Mouse (Mus musculus): ENCODE measurements around the gene Isca1. TPM values are rescaled to one million over a fixed set of nuclear protein-coding genes. Genes with fewer than 3 reads are reported as not detected.
A peak's percentile ranks its signal among the peaks of the same experiment; 100 is the strongest.

Gene Isca1
- 168 and 171 TPM in 2 replicates for polyA plus RNA-seq (2014; fragmentation: Nextera tagmentation; extraction: Ambion mirVana)

DNA sequence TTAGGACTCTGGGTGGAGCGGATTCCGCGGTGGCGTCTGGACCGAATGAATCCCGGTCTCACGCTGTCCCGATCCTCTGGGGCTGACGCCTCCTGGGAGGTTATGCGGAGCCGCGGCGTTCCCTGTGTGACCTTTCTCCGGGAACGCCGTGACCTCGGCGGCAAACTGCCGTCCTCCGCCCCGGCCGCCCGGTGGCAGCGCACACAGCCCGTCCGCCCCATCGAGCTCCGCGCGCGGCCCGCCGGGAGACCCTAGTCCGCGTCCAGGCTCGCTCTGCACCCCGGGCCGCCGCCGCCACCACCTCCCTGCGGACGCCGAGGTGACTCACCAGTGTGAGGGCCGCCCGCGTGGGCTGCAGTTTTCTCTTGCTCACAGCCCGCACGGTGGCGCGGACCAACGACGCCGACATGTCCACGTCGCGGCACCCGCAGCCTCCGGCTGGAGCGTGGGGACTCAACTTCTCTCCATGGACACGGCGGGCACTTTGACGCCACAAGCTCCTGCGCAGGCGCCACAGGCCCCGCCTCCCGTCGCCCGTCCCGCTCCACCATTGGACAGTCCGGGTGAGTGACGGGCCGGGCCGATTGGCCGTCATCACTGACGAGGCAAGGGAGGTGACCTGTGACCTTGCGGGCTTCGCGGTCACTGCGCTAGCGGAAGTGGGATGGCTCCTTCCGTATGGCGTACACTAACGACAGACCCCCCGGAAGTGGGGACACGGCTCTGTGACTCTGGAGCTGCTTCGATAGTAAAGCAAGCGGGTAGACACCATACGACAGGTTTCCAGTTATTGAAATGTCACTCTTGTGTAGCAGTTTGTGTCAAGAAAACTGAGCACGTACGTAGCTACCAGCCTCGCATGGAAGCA, at the start of gene Isca1:
Gene Isca1, minus strand, starts transcription at position 515 of the 868 bp plus-strand sequence.
- H3K27ac ChIP-seq (ENCODE audit: low read depth, low read length): peak within 1 kb of the TSS; percentile 100
- WGBS (ENCODE audit: insufficient replicate concordance): under 1% methylated on average over 88 of the region's 91 CpGs
- peak within 1 kb of the TSS; percentile 95 for H3K9ac ChIP-seq (ENCODE audit: low read depth, low read length)
- no peaks in the 10 kb centered on the region for H3K9me3 ChIP-seq (replicated peaks; ENCODE audit: control insufficient read depth, low read length)
- H3K4me3 ChIP-seq (ENCODE audit: low read depth, low read length): peak within 1 kb of the TSS; percentile 86
- peak; percentile 97 for ATAC-seq (replicated peaks; ENCODE audit: insufficient number of reproducible peaks, low FRiP score, low TSS enrichment)
- no peaks in the 10 kb centered on the region for H3K27me3 ChIP-seq (ENCODE audit: control insufficient read depth, insufficient read depth, low read length)
- peaks cover 39% of the 10 kb centered on the region for H3K4me1 ChIP-seq (ENCODE audit: control insufficient read depth, insufficient read depth, low read length)
- H3K4me2 ChIP-seq: peak within 1 kb of the TSS; percentile 80
- no peaks in the 10 kb centered on the region for H3K36me3 ChIP-seq (ENCODE audit: control insufficient read depth, insufficient read depth, low read length)

- Histone ChIP-seq H3K9ac (ENCODE audit: low read depth, low read length) (no peak overlapping the region), H3K36me3 (ENCODE audit: control insufficient read depth, insufficient read depth, low read length) (peaks cover 8% of the 10 kb centered on the region), H3K9me3 (replicated peaks; ENCODE audit: control insufficient read depth, low read length) (no peaks in the 10 kb centered on the region), H3K4me2 (no peak overlapping the region), H3K4me1 (ENCODE audit: control insufficient read depth, insufficient read depth, low read length) (peaks cover 20% of the 10 kb centered on the region), H3K27me3 (ENCODE audit: control insufficient read depth, insufficient read depth, low read length) (no peaks in the 10 kb centered on the region), H3K27ac (ENCODE audit: low read depth, low read length) (no peak overlapping the region), H3K4me3 (ENCODE audit: low read depth, low read length) (no peak overlapping the region)
- ATAC-seq (replicated peaks; ENCODE audit: insufficient number of reproducible peaks, low FRiP score, low TSS enrichment): no peak
- 87% methylated on average over 4 of the region's 4 CpGs for WGBS (ENCODE audit: insufficient replicate concordance)
Observed at GRCm38 (mm10) chr13:59817352-59817751, 47.7 kb upstream of the Isca1 start.

- H3K4me1 ChIP-seq (ENCODE audit: control insufficient read depth, insufficient read depth, low read length): peaks cover 6% of the 10 kb centered on the region; the same call in 1 of the 2 replicates
- 34% methylated on average over 6 of the region's 6 CpGs for WGBS (ENCODE audit: insufficient replicate concordance)
- H3K4me2 ChIP-seq: no peak overlapping the region
- peak overlapping the region; percentile 60 for H3K27ac ChIP-seq (ENCODE audit: low read depth, low read length)
- peaks cover 29% of the 10 kb centered on the region for H3K36me3 ChIP-seq (ENCODE audit: control insufficient read depth, insufficient read depth, low read length)
- H3K9me3 ChIP-seq (replicated peaks; ENCODE audit: control insufficient read depth, low read length): no peaks in the 10 kb centered on the region
- no peak overlapping the region for H3K9ac ChIP-seq (ENCODE audit: low read depth, low read length)
- no peaks in the 10 kb centered on the region for H3K27me3 ChIP-seq (ENCODE audit: control insufficient read depth, insufficient read depth, low read length)
- no peak overlapping the region for H3K4me3 ChIP-seq (ENCODE audit: low read depth, low read length)
- peak; percentile 96 for ATAC-seq (replicated peaks; ENCODE audit: insufficient number of reproducible peaks, low FRiP score, low TSS enrichment)
Observed at GRCm38 (mm10) chr13:59814109-59814591, 44.5 kb upstream of the Isca1 start.

- H3K27ac ChIP-seq (ENCODE audit: low read depth, low read length): no peak overlapping the region
- no peak overlapping the region for H3K4me3 ChIP-seq (ENCODE audit: low read depth, low read length)
- no peak for ATAC-seq (replicated peaks; ENCODE audit: insufficient number of reproducible peaks, low FRiP score, low TSS enrichment)
- no peaks in the 10 kb centered on the region for H3K9me3 ChIP-seq (replicated peaks; ENCODE audit: control insufficient read depth, low read length)
- no peak overlapping the region for H3K9ac ChIP-seq (ENCODE audit: low read depth, low read length)
- no peak overlapping the region for H3K4me2 ChIP-seq
- H3K4me1 ChIP-seq (ENCODE audit: control insufficient read depth, insufficient read depth, low read length): peaks cover 6% of the 10 kb centered on the region; the same call in 1 of the 2 replicates
- H3K27me3 ChIP-seq (ENCODE audit: control insufficient read depth, insufficient read depth, low read length): no peaks in the 10 kb centered on the region
- WGBS (ENCODE audit: insufficient replicate concordance): 93% methylated on average over 3 of the region's 3 CpGs
- peaks cover 34% of the 10 kb centered on the region for H3K36me3 ChIP-seq (ENCODE audit: control insufficient read depth, insufficient read depth, low read length)
Observed at GRCm38 (mm10) chr13:59811581-59811980, 42.0 kb upstream of the Isca1 start.

GRCm38 (mm10) chr13:59801000-59801399, 31.4 kb upstream of the Isca1 start:
- no peak overlapping the region for H3K4me3 ChIP-seq (ENCODE audit: low read depth, low read length)

GRCm38 (mm10) chr13:59800077-59800476, 30.5 kb upstream of the Isca1 start:
- no peaks in the 10 kb centered on the region for H3K4me1 ChIP-seq (ENCODE audit: control insufficient read depth, insufficient read depth, low read length)
- peaks cover 57% of the 10 kb centered on the region for H3K36me3 ChIP-seq (ENCODE audit: control insufficient read depth, insufficient read depth, low read length)
- 78% methylated on average over 2 of the region's 2 CpGs for WGBS (ENCODE audit: insufficient replicate concordance)
- H3K27me3 ChIP-seq (ENCODE audit: control insufficient read depth, insufficient read depth, low read length): no peaks in the 10 kb centered on the region
- H3K4me3 ChIP-seq (ENCODE audit: low read depth, low read length): no peak overlapping the region
- H3K4me2 ChIP-seq: no peak overlapping the region
- no peak for ATAC-seq (replicated peaks; ENCODE audit: insufficient number of reproducible peaks, low FRiP score, low TSS enrichment)
- H3K9ac ChIP-seq (ENCODE audit: low read depth, low read length): no peak overlapping the region
- H3K9me3 ChIP-seq (replicated peaks; ENCODE audit: control insufficient read depth, low read length): no peaks in the 10 kb centered on the region
- H3K27ac ChIP-seq (ENCODE audit: low read depth, low read length): no peak overlapping the region

More at GRCm38 (mm10) chr13:59801000-59801399, 31.4 kb upstream of the Isca1 start:
- no peak for ATAC-seq (replicated peaks; ENCODE audit: insufficient number of reproducible peaks, low FRiP score, low TSS enrichment)
- Histone ChIP-seq H3K27ac (ENCODE audit: low read depth, low read length) (no peak overlapping the region), H3K36me3 (ENCODE audit: control insufficient read depth, insufficient read depth, low read length) (peaks cover 63% of the 10 kb centered on the region), H3K4me2 (no peak overlapping the region), H3K9me3 (replicated peaks; ENCODE audit: control insufficient read depth, low read length) (no peaks in the 10 kb centered on the region), H3K4me1 (ENCODE audit: control insufficient read depth, insufficient read depth, low read length) (no peaks in the 10 kb centered on the region), H3K9ac (ENCODE audit: low read depth, low read length) (no peak overlapping the region), H3K27me3 (ENCODE audit: control insufficient read depth, insufficient read depth, low read length) (no peaks in the 10 kb centered on the region)
- 72% methylated on average over 6 of the region's 6 CpGs for WGBS (ENCODE audit: insufficient replicate concordance)

DNA sequence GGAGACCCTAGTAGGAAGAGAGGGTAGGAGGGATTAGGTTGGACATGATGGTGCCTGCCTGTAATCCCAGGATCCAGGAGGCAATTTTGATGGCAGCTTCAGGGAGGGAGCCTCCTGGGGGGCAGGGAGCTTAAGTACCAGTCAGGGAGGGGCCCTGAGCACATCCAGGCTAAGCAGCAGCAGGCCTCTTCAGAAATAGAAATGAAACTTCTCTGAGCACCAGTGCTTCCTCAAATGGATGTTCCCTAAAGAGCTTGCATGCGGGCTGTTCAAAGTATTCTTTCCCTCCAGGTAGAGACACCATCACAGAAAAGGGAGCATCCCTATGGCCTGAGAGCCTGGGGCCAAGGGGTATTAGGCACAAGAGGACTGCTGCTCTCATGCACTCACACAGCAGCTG, 28.7 kb upstream of the Isca1 start:
- 100% methylated on average over 1 of the region's 1 CpGs for WGBS (ENCODE audit: insufficient replicate concordance)
- ATAC-seq (replicated peaks; ENCODE audit: insufficient number of reproducible peaks, low FRiP score, low TSS enrichment): no peak

GRCm38 (mm10) chr13:59796466-59796848, 26.8 kb upstream of the Isca1 start:
- Histone ChIP-seq H3K27me3 (ENCODE audit: control insufficient read depth, insufficient read depth, low read length) (no peaks in the 10 kb centered on the region), H3K4me1 (ENCODE audit: control insufficient read depth, insufficient read depth, low read length) (no peaks in the 10 kb centered on the region), H3K4me3 (ENCODE audit: low read depth, low read length) (no peak overlapping the region), H3K4me2 (no peak overlapping the region), H3K36me3 (ENCODE audit: control insufficient read depth, insufficient read depth, low read length) (peaks cover 48% of the 10 kb centered on the region), H3K9me3 (replicated peaks; ENCODE audit: control insufficient read depth, low read length) (no peaks in the 10 kb centered on the region), H3K27ac (ENCODE audit: low read depth, low read length) (peak overlapping the region; percentile 37), H3K9ac (ENCODE audit: low read depth, low read length) (no peak overlapping the region)
- 90% methylated on average over 9 of the region's 9 CpGs for WGBS (ENCODE audit: insufficient replicate concordance)
- no peak for ATAC-seq (replicated peaks; ENCODE audit: insufficient number of reproducible peaks, low FRiP score, low TSS enrichment)

More for the DNA sequence above, 28.7 kb upstream of the Isca1 start:
- Histone ChIP-seq H3K27me3 (ENCODE audit: control insufficient read depth, insufficient read depth, low read length) (no peaks in the 10 kb centered on the region), H3K4me2 (no peak overlapping the region), H3K36me3 (ENCODE audit: control insufficient read depth, insufficient read depth, low read length) (peaks cover 43% of the 10 kb centered on the region), H3K9me3 (replicated peaks; ENCODE audit: control insufficient read depth, low read length) (no peaks in the 10 kb centered on the region), H3K4me3 (ENCODE audit: low read depth, low read length) (no peak overlapping the region), H3K9ac (ENCODE audit: low read depth, low read length) (no peak overlapping the region), H3K4me1 (ENCODE audit: control insufficient read depth, insufficient read depth, low read length) (no peaks in the 10 kb centered on the region), H3K27ac (ENCODE audit: low read depth, low read length) (no peak overlapping the region)

Data from heart, embryonic 11.5 days (tissue).